Mouse (Mus musculus): ENCODE results near the gene Sowaha.

DNA sequence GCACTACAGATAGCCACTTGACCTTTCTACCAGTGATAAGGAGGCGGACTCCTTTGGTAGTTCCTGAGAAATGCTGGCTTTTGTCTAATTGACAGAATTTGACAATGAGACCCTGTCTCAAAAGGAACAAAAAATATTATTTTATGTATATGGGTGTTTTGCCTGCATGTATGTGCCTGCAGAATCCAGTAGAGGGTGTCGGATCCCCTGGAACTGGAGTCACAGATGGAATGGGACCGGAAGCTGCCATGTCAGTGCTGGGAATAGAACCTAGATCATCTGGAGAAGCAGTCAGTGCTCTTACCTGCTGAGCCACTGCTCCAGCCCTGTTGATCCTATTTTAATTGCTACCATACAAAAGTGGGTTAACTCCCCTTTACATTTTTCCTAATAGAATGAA, 7.4 kb downstream of the Sowaha start:
- TF ChIP-seq POLR2A (IDR thresholded peaks at IDR 0.05; ENCODE audit: borderline replicate concordance, extremely low read depth, insufficient read depth, insufficient read length, poor library complexity, severe bottlenecking), result no peak
- TF ChIP-seq CTCF (IDR thresholded peaks at IDR 0.05; ENCODE audit: borderline replicate concordance, extremely low read depth, insufficient read depth, insufficient read length), result peak; percentile 14; the same call in 1 of the 2 replicates
